Mouse (Mus musculus) MEL-GATA-1-ER (cell line): ENCODE data around the gene Shf.
"Not testable (repeated sequence)": the region's sequence is repeated elsewhere in the genome, so short reads cannot be mapped to it uniquely, and the experiment has no call there.

Source experiments
- DNase-seq: peaks from one replicate; pipeline ENCODE4 v3.0.0-alpha.2; 2012; ENCODE audit warnings: low read depth; ENCODE audit errors: extremely low read depth

Shf gene

GRCm38 (mm10) chr2:122349136-122349785, 19.7 kb downstream of the Shf start:
- no peak for DNase-seq

- no peak for DNase-seq
These were observed 20.3 kb downstream of the Shf start for GRCm38 (mm10) chr2:122348531-122349131.

GRCm38 (mm10) chr2:122347257-122347656, 21.7 kb downstream of the Shf start:
- no peak for DNase-seq

GRCm38 (mm10) chr2:122346164-122346563, 22.8 kb downstream of the Shf start:
- not testable (repeated sequence) for DNase-seq

GRCm38 (mm10) chr2:122345106-122345893, 23.7 kb downstream of the Shf start:
- DNase-seq = no peak

- DNase-seq = no peak
These were observed 31.7 kb downstream of the Shf start for GRCm38 (mm10) chr2:122337291-122337690.

- peak; percentile 50 for DNase-seq
These were observed 34.8 kb downstream of the Shf start for GRCm38 (mm10) chr2:122334170-122334569.

DNA sequence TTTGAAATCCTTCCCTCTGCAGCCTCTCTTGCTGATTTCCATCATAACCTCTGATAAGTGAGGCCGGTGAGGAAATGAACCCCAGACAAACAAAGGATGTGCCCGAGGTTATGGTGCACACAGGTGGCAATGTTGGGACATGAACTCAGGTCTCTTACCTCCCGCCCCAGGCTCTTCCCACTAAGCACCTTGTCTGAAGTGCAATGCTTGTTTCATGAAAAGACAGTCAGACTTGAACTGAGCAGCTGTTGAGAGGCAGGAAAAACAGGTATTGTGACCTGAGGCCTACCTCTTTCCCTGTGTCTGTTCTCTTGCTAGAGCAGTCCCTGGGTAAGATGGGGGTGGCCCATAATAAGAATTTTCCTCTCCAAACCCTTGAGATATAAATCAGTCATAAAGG, 36.7 kb downstream of the Shf start:
- DNase-seq = no peak

GRCm38 (mm10) chr2:122330317-122330716, 38.6 kb downstream of the Shf start:
- DNase-seq = not testable (repeated sequence)

DNA sequence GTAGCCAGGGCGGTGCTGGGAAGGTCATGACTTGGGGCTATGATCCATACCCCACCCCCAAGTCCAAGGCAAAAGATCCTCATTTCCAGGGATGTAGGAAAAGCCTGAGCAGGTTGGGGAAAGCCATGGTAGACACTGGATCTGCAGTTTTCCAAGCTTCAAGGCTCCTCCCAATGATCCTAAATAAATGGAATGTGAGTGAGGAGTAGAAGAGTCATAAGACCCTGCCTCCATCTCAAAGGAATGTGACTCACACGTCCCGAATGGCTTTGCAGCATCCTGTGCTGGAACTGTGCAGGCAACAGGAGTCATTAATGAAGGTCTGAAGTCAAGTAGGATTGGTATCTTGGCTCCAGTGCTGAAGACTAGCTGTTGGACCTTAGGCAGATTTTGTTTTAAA, 41.0 kb downstream of the Shf start:
- DNase-seq = no peak

DNA sequence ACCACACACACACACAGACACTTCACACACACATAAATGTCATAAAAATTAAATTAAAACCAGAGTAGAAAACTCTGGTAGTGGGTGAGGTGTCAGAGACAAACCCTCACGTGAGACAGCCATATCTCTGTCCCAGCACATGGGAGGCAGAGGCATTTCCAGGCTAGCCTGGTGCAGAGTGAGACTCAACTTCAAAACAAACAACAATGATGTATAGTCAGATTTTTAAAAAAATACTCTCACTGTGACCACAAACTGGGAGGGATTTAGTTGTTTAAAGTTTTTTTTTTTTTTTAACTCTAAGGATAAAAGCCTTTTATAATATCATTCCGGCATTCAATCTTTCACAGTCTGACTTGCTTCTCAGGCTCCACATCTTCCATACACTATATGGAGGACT, 43.6 kb downstream of the Shf start:
- DNase-seq = no peak

DNA sequence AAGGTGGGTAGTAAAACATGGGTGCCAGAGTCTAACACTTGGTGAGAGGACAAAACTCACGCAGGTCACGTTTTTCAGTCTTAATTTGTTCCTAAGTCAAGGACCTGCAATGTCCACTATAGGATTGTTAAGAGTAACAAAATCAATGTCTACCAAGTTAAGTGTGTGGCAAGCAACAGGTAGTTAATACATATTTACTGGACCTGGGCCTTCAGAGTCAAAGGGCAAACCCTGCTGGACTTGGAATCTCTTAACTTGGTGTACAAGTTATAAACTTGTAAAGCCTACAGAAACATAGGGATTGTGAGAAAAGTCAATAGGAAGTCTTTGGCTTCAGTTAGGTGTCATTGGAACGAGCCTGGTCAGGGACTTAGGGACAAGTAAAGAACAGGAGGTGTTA, 44.4 kb downstream of the Shf start:
- no peak for DNase-seq

DNA sequence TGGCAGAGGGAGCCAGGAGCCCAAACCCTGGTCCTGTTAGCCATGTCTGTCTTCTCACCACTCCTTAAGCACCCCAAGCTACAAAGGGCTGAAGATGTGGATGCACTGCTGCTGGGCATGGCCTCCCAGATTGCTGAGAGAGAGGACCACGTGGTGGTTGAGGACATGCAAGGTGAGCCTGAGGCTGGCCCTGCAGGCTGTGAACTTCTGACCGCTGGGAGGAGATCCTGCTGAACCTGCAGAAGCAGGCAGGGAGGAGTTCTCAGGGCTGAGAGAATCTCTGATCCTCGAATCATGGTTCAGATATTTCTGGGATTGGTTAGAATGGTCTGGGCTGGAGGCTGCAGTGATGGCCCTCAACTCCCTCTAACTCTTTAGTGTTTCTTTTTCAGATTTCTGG, 45.0 kb downstream of the Shf start:
- DNase-seq = no peak

GRCm38 (mm10) chr2:122317384-122317783, 51.6 kb downstream of the Shf start:
- DNase-seq = no peak

DNA sequence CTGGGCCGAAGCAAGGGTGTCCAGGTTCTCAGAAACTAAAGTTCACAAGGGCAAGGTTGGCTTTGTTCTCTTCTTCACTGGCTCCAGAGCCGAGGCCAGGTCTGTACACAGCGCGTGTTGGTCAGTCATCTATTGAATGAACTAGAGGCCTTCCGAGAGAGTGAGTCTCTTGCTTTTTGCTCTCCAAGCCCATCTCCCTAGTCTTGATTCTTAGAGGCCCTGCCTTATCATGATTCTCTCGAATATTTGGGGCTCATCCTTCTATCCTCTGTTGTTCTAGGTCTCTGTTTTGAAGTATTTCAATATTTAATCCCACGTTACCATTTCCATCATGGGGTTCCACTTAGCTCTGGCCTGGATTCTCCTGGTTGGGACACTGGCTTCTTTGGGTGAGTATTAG, 53.6 kb downstream of the Shf start, which contains the start of gene Duox1:
TSS of gene Duox1 (plus strand) at position 301 of the 400 bp plus-strand sequence.
- DNase-seq = no peak

- no peak for DNase-seq
These were observed 55.4 kb downstream of the Shf start, which contains the start of gene Duoxa1 for GRCm38 (mm10) chr2:122313536-122313935. Gene Duoxa1 (minus strand): TSS chr2:122313730.

GRCm38 (mm10) chr2:122312722-122313417, 56.1 kb downstream of the Shf start:
- peak; percentile 27 for DNase-seq

GRCm38 (mm10) chr2:122311561-122311960, 57.4 kb downstream of the Shf start:
- no peak for DNase-seq

- DNase-seq = no peak
These were observed 59.3 kb downstream of the Shf start for GRCm38 (mm10) chr2:122309647-122310046.

DNA sequence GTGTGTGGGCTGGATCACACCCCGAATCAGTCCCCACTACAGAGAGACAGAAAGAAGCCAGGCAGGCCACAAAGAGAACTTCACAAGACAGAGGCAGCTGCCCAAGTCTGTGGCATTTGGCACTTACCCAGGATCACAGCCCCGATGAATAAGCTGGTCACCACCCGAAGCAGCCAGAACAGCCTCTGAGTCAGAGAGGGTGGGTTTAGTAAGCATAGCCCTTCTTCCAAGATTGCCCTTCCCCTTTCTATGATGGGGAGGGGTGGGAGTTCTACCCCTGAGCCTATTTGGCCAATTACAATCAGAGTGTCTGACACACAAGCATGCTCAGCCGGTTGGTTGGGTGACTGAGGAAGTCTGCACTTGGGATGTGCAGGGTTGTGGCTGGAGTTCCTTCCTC, 62.8 kb downstream of the Shf start:
- no peak for DNase-seq

- DNase-seq = no peak
These were observed 63.7 kb downstream of the Shf start for GRCm38 (mm10) chr2:122305097-122305892.
